Mouse (Mus musculus): ENCODE measurements around the gene Sult1a1.

GRCm38 (mm10) chr7:126644345-126644744, 31.9 kb downstream of the Sult1a1 start:
- TF ChIP-seq POLR2A (IDR thresholded peaks at IDR 0.05; ENCODE audit: borderline replicate concordance, extremely low read depth, insufficient read depth, insufficient read length, poor library complexity, severe bottlenecking) = no peak
- TF ChIP-seq CTCF (IDR thresholded peaks at IDR 0.05; ENCODE audit: borderline replicate concordance, extremely low read depth, insufficient read depth, insufficient read length) = no peak
